Mouse (Mus musculus) lung, postnatal 14 days (tissue): ENCODE data around the gene Ezh1.

Experiments
- DNase-seq: peaks from one replicate; pipeline ENCODE4 v3.0.0; 2021

The Ezh1 gene

GRCm38 (mm10) chr11:101199555-101199954 is 26.7 kb downstream of the Ezh1 start:
- DNase-seq: no peak

- DNase-seq: no peak
These were observed 30.1 kb downstream of the Ezh1 start for GRCm38 (mm10) chr11:101196175-101196574.

- DNase-seq: no peak
These were observed 30.7 kb downstream of the Ezh1 start for GRCm38 (mm10) chr11:101195571-101195970.

- no peak for DNase-seq
These were observed 31.2 kb downstream of the Ezh1 start for GRCm38 (mm10) chr11:101195101-101195500.

GRCm38 (mm10) chr11:101194643-101195042 is 31.6 kb downstream of the Ezh1 start:
- DNase-seq: no peak

- DNase-seq: no peak
These were observed 32.1 kb downstream of the Ezh1 start for GRCm38 (mm10) chr11:101194137-101194536.

GRCm38 (mm10) chr11:101193076-101193475 is 33.2 kb downstream of the Ezh1 start:
- DNase-seq: no peak

GRCm38 (mm10) chr11:101192646-101193045 is 33.6 kb downstream of the Ezh1 start:
- DNase-seq: no peak

GRCm38 (mm10) chr11:101191919-101192470 is 34.3 kb downstream of the Ezh1 start:
- no peak for DNase-seq

- DNase-seq: no peak
These were observed 35.1 kb downstream of the Ezh1 start for GRCm38 (mm10) chr11:101190913-101191907.

- DNase-seq: no peak
These were observed 35.9 kb downstream of the Ezh1 start for GRCm38 (mm10) chr11:101190181-101190912.

GRCm38 (mm10) chr11:101189495-101190180 is 36.6 kb downstream of the Ezh1 start:
- peak; percentile 67 for DNase-seq

- no peak for DNase-seq
These were observed 38.0 kb downstream of the Ezh1 start for GRCm38 (mm10) chr11:101188166-101188805.

GRCm38 (mm10) chr11:101187541-101187940 is 38.7 kb downstream of the Ezh1 start:
- DNase-seq: no peak

- no peak for DNase-seq
These were observed 39.6 kb downstream of the Ezh1 start for GRCm38 (mm10) chr11:101186526-101187247.

- DNase-seq: no peak
These were observed 40.8 kb downstream of the Ezh1 start for GRCm38 (mm10) chr11:101185441-101185840.

- no peak for DNase-seq
These were observed 41.3 kb downstream of the Ezh1 start for GRCm38 (mm10) chr11:101184984-101185383.

- no peak for DNase-seq
These were observed 43.3 kb downstream of the Ezh1 start for GRCm38 (mm10) chr11:101182771-101183517.

- DNase-seq: no peak
These were observed 44.3 kb downstream of the Ezh1 start for GRCm38 (mm10) chr11:101181961-101182360.

- peak; percentile 86 for DNase-seq
These were observed 45.2 kb downstream of the Ezh1 start for GRCm38 (mm10) chr11:101180846-101181740.
